Mouse (Mus musculus): ENCODE data around the gene Speg. TPM values are rescaled to one million over a fixed set of nuclear protein-coding genes. Genes with fewer than 3 reads are reported as not detected.

Speg gene
- polyA plus RNA-seq, 1 experiment from 2014 or later = 45.2 TPM

GRCm38 (mm10) chr1:75369360-75369983, 5.6 kb upstream of the Speg start:
- no peak for ATAC-seq (ENCODE audit: insufficient read depth, low FRiP score, low read depth)
- no peak overlapping the region for H3K27ac ChIP-seq
- H3K27me3 ChIP-seq (replicated peaks) = no peaks in the 10 kb centered on the region
- H3K4me3 ChIP-seq (replicated peaks) = no peak overlapping the region
- WGBS = 44% methylated on average over 25 of the region's 25 CpGs
- H3K9ac ChIP-seq = no peak overlapping the region
- no peaks in the 10 kb centered on the region for H3K9me3 ChIP-seq
- H3K4me1 ChIP-seq = peaks cover 6% of the 10 kb centered on the region; the same call in 1 of the 2 replicates
- peak overlapping the region; percentile 12; the same call in 1 of the 2 replicates for H3K4me2 ChIP-seq
- no peaks in the 10 kb centered on the region; the same call in 1 of the 2 replicates for H3K36me3 ChIP-seq

DNA sequence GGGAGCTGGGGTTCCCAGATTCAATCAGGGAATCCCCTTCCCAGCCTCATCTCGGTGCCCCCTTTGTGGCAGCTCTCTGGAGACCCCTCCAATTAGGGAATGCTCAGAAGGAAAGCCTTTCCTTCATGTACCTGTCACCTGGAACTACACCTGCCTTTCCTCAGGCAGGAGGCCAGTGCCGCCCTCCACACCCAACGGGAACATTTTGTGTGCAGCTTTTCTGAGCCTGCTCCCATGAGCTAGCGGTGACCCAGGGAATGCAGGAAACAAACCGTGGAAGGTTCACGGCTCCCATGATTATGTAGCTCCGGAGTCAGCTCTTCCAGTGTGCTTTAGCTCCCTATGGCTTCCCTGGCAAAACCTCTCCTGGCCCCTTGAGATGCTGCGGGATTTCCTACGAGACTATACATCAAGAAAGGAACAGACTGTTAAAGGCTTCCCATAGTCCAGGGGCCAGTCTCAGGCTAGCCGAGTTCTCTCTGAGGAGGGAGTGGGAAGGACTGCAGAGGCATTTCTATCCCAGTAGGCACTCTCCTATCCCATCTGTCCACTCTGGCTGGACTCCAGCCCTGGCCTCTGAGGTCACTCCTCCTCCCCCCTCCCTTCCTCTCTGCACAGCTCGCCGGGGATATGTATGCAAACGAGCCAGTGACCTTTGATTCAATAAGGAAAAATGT, 5.0 kb upstream of the Speg start:
- Histone ChIP-seq H3K9me3 (no peaks in the 10 kb centered on the region), H3K4me1 (peaks cover 11% of the 10 kb centered on the region), H3K4me2 (no peak overlapping the region), H3K27ac (peak overlapping the region; percentile 35; the same call in 1 of the 2 replicates), H3K4me3 (replicated peaks) (no peak overlapping the region), H3K36me3 (no peaks in the 10 kb centered on the region), H3K9ac (no peak overlapping the region), H3K27me3 (replicated peaks) (no peaks in the 10 kb centered on the region)
- 31% methylated on average over 13 of the region's 13 CpGs for WGBS
- ATAC-seq (ENCODE audit: insufficient read depth, low FRiP score, low read depth) = 0 out of 2 replicates have a peak, but pooled peaks have one; percentile 16

DNA sequence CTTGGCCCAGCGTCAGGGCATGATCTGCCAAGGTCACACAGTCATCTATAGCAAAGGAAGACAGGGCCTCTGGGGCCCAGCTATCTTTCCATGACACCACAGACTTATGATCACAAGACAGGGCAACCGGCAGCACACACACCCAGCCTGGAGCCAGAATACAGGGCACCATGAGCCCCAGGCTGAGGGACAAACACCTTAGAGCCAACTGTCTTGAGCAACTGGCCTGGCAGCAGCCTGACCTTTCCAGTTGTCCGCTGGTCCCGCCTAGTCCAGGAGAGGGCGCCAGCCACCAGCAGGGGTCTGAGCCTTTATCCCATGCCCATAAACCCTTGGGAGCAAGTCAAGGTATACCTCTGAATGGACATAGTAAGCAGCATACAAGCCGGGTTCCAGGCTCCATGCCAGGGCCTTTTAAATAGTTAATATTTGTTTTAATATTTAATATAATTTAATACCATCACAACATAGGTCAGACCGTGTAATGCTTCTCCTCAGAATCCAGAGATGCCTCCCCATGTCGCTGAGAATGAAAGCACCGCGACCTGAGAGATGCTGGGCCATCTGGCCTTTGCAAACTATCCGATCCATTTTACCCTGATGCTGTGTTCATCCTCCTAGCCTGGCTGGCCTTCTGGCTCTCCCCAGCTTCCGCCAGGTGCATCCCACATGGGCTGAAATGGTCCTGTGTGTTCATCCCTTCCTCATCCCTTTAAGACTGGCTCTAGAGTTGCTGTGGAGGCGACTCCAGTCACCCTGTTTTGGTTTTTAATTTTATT, 3.6 kb upstream of the Speg start:
- WGBS = 56% methylated on average over 13 of the region's 13 CpGs
- Histone ChIP-seq H3K4me3 (replicated peaks) (no peak overlapping the region), H3K9me3 (no peaks in the 10 kb centered on the region), H3K9ac (no peak overlapping the region), H3K27ac (no peak overlapping the region), H3K36me3 (no peaks in the 10 kb centered on the region), H3K4me1 (peaks cover 19% of the 10 kb centered on the region), H3K4me2 (no peak overlapping the region), H3K27me3 (replicated peaks) (peaks cover 8% of the 10 kb centered on the region)
- no peak for ATAC-seq (ENCODE audit: insufficient read depth, low FRiP score, low read depth)

DNA sequence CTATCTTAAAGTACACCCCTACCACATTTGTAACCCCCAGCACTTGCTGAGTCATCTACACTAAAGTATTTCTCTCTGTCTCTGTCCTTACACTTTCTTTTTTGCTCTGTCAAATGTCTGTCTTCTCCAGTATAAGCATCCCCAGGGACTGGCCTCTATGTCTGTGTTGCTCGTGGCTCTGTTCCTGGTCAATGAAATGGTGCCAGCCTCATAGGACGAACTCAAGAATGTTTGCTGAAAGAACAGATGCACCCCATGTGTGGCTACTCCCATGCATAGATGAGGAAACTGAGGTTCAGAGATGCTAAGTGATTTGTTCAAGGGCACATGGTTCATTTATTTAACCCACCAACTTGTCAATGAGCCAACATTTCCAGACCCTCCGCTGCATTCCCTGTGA, 2.6 kb upstream of the Speg start:
- 82% methylated on average over 3 of the region's 3 CpGs for WGBS
- Histone ChIP-seq H3K27ac (no peak overlapping the region), H3K4me2 (no peak overlapping the region), H3K4me3 (replicated peaks) (no peak overlapping the region), H3K4me1 (peaks cover 19% of the 10 kb centered on the region), H3K9ac (no peak overlapping the region), H3K27me3 (replicated peaks) (peaks cover 8% of the 10 kb centered on the region), H3K9me3 (no peaks in the 10 kb centered on the region), H3K36me3 (no peaks in the 10 kb centered on the region)
- no peak for ATAC-seq (ENCODE audit: insufficient read depth, low FRiP score, low read depth)

GRCm38 (mm10) chr1:75373276-75373675, 1.8 kb upstream of the Speg start:
- Histone ChIP-seq H3K4me2 (no peak overlapping the region), H3K9ac (no peak overlapping the region), H3K27ac (no peak overlapping the region), H3K9me3 (no peaks in the 10 kb centered on the region), H3K36me3 (no peaks in the 10 kb centered on the region), H3K4me1 (peaks cover 19% of the 10 kb centered on the region), H3K27me3 (replicated peaks) (peaks cover 8% of the 10 kb centered on the region), H3K4me3 (replicated peaks) (no peak overlapping the region)
- 63% methylated on average over 3 of the region's 3 CpGs for WGBS
- no peak for ATAC-seq (ENCODE audit: insufficient read depth, low FRiP score, low read depth)

DNA sequence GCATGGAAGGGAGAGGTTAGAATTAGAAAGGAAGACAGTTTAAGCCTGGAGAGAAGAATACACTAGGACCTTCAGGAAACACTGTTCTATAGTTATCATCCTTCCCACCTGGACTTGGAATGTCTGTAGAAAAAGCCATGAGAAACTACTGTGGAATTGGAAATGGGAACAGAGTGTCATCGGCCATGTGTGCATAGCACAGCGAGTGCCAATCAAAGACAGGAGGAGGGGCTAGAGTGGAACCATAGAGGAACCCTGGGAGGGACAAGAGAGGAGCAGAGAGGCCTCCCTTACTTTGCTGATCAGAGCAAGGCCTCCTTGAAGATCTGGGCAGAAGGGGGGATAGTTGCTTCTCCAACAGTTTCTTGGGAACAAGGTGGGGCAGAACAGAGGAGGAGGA, 4.1 kb downstream of the Speg start:
- Histone ChIP-seq H3K9ac (no peak overlapping the region), H3K36me3 (no peaks in the 10 kb centered on the region), H3K4me2 (no peak overlapping the region), H3K9me3 (no peaks in the 10 kb centered on the region), H3K4me1 (peaks cover 28% of the 10 kb centered on the region), H3K27ac (no peak overlapping the region), H3K27me3 (replicated peaks) (peaks cover 11% of the 10 kb centered on the region), H3K4me3 (replicated peaks) (no peak overlapping the region)
- 57% methylated on average over 2 of the region's 2 CpGs for WGBS
- ATAC-seq (ENCODE audit: insufficient read depth, low FRiP score, low read depth) = no peak

- 75% methylated on average over 8 of the region's 8 CpGs for WGBS
- no peak for ATAC-seq (ENCODE audit: insufficient read depth, low FRiP score, low read depth)
Measured at GRCm38 (mm10) chr1:75379931-75380330, 4.8 kb downstream of the Speg start.

GRCm38 (mm10) chr1:75380951-75381350, 5.9 kb downstream of the Speg start:
- no peak overlapping the region for H3K4me2 ChIP-seq
- ATAC-seq (ENCODE audit: insufficient read depth, low FRiP score, low read depth) = no peak
- no peak overlapping the region for H3K9ac ChIP-seq
- no peaks in the 10 kb centered on the region for H3K9me3 ChIP-seq
- no peak overlapping the region for H3K27ac ChIP-seq
- peaks cover 22% of the 10 kb centered on the region for H3K4me1 ChIP-seq
- H3K36me3 ChIP-seq = no peaks in the 10 kb centered on the region
- H3K27me3 ChIP-seq (replicated peaks) = peaks cover 7% of the 10 kb centered on the region; the same call in 1 of the 2 replicates
- no peak overlapping the region for H3K4me3 ChIP-seq (replicated peaks)
- 41% methylated on average over 2 of the region's 2 CpGs for WGBS

More at GRCm38 (mm10) chr1:75379931-75380330, 4.8 kb downstream of the Speg start:
- no peaks in the 10 kb centered on the region for H3K36me3 ChIP-seq
- no peak overlapping the region for H3K27ac ChIP-seq
- H3K9me3 ChIP-seq = no peaks in the 10 kb centered on the region
- H3K4me3 ChIP-seq (replicated peaks) = no peak overlapping the region
- H3K4me2 ChIP-seq = no peak overlapping the region
- H3K27me3 ChIP-seq (replicated peaks) = peaks cover 11% of the 10 kb centered on the region
- peaks cover 28% of the 10 kb centered on the region for H3K4me1 ChIP-seq
- H3K9ac ChIP-seq = no peak overlapping the region

GRCm38 (mm10) chr1:75381482-75382355, 6.6 kb downstream of the Speg start:
- no peaks in the 10 kb centered on the region for H3K36me3 ChIP-seq
- peak; percentile 40 for ATAC-seq (ENCODE audit: insufficient read depth, low FRiP score, low read depth)
- WGBS = 4% methylated on average over 41 of the region's 60 CpGs

GRCm38 (mm10) chr1:75382356-75383071, 7.4 kb downstream of the Speg start:
- H3K4me1 ChIP-seq = peaks cover 28% of the 10 kb centered on the region
- no peaks in the 10 kb centered on the region for H3K9me3 ChIP-seq
- H3K27me3 ChIP-seq (replicated peaks) = peaks cover 21% of the 10 kb centered on the region
- H3K36me3 ChIP-seq = no peaks in the 10 kb centered on the region
- H3K9ac ChIP-seq = peak overlapping the region; percentile 52
- H3K4me2 ChIP-seq = peak overlapping the region; percentile 83
- ATAC-seq (ENCODE audit: insufficient read depth, low FRiP score, low read depth) = no peak
- H3K4me3 ChIP-seq (replicated peaks) = peak overlapping the region; percentile 65
- WGBS = 1% methylated on average over 28 of the region's 28 CpGs
- H3K27ac ChIP-seq = peak overlapping the region; percentile 70

More at GRCm38 (mm10) chr1:75381482-75382355, 6.6 kb downstream of the Speg start:
- Histone ChIP-seq H3K9ac (peak overlapping the region; percentile 52), H3K4me1 (peaks cover 28% of the 10 kb centered on the region), H3K4me2 (peak overlapping the region; percentile 83), H3K27me3 (replicated peaks) (peaks cover 13% of the 10 kb centered on the region), H3K27ac (peak overlapping the region; percentile 72), H3K9me3 (no peaks in the 10 kb centered on the region), H3K4me3 (replicated peaks) (peak overlapping the region; percentile 65)

Data from stomach, embryonic 15.5 days (tissue).